Mouse (Mus musculus): ENCODE measurements around the gene Egfr.

Gene Egfr

GRCm38 (mm10) chr11:16783926-16784659 lies 32.1 kb downstream of the Egfr start:
- DNase-seq, result no peak

DNA sequence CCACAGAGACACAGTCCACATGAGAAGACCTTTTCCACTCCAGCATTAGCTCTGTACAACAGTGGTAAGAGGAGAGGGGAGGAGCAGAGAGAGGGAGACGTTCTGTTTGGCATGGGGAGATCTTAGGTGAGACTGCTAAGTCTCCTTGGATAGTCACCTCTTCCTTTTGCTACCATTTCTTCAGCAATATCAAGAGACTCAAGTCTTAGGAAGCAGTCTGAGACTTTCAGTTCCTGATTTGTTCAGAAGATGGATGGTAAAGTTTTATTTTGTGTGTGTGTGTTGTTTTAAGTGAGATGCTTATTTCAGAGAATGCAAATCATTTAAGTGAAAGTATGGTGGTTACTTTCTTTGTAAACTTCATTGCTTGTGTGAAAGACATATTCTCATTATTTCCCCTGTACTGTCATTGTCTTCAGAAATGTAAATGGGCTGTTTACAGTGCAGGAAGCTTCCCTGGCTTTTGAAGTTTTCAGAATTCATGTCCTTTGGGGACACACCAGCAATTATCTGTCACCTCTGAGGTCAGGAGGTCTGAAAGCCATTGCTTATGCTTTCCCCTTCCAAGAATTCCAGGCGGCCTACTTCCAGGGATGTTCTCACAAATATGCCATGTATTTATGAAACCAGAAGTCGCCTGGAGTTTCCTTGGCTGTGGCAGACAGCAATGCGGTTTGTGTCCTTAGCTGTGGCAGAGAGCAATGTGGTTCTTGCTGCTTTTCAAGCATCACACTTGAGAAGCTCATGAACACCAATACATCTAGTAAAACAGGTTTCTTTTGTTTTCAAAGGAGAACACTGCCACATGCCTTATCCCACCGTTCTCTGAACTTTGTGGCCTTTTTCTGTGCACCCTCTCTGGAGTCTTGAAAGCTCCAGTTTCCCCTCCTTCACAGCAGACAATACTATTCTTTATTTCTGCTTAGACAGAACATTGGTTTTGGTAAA lies 40.9 kb downstream of the Egfr start:
- DNase-seq, result no peak

DNA sequence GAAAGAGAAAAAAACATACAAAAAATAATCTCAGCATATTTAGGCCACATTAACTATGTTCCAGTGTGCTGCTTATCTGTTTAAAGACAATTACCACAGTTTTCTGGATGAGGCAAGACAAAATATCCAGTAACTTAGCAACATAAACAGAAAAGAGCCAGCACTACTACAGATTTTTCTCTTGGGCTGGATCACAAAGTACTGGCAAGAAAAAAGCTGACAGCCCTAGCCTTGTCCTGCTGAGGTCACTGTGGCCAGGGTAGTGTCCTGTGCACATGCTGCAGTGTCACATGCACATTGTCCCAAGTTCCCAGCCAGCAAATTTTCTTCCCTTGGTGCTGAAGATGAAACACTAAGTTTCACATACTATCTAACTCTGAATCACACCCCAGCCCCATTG lies 43.0 kb downstream of the Egfr start:
- no peak for DNase-seq

DNA sequence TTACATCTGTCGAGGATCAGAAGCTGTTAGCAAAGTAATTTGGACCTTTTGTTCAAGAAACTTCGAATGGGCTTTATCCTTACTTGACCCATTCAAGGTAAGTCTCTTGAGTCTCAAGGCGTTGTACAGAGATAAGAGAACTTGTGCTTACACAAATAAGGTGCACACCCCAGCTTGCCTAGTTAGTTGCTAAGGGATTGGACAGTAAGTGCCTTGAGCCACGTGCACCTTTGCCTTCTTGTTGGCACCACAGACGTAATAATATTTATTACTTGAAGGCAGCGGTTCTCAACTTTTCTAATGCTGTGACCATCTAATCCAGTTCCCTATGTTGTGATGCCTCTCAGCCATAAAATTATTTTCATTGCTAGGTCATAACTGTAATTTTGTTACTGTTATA lies 43.5 kb downstream of the Egfr start:
- no peak for DNase-seq

- DNase-seq, result no peak
These were observed 45.5 kb downstream of the Egfr start for GRCm38 (mm10) chr11:16797456-16797855.

DNA sequence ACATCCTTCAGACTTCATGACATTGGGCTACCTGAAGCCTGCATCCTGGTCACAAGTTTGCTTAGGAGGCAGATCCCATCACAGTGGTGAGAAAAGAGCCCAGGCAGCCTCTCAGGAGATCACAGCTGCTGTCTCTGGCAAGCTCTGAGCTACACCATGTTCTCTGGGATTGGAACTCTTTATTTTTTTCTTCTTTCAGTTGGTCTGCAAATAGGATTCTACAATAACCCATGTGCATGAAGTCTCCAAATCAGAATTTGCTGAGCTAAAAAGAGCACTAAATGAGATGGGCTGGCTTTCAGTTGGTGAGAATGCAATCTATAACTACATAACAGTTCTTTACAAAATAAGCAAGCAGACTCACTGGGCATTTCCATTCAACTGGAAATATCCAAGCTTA lies 46.1 kb downstream of the Egfr start:
- no peak for DNase-seq

- no peak for DNase-seq
These were observed 48.5 kb downstream of the Egfr start for GRCm38 (mm10) chr11:16800507-16800906.

GRCm38 (mm10) chr11:16802668-16803067 lies 50.7 kb downstream of the Egfr start:
- DNase-seq, result no peak

GRCm38 (mm10) chr11:16804016-16804415 lies 52.0 kb downstream of the Egfr start:
- no peak for DNase-seq

DNA sequence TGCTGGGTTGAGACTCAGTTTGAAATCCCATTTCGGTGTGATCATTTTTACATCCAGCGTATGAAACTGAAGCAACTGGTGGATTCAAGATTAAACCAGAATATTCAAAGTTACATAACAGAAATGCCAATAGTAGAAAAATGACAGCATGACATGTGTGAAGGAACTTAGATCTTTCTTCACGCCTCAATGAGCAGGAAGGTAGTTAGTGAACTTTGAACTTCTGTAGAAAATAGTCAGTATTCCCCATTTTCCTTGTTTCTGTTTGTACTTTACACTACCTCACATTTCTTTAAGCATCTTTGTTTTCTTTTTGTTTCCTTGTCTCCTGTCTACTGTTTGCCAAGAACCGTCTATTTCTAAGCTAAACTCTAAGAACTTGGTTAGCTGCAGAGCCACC lies 53.9 kb downstream of the Egfr start:
- no peak for DNase-seq

- DNase-seq, result no peak
These were observed 57.4 kb downstream of the Egfr start for GRCm38 (mm10) chr11:16809161-16809967.

DNA sequence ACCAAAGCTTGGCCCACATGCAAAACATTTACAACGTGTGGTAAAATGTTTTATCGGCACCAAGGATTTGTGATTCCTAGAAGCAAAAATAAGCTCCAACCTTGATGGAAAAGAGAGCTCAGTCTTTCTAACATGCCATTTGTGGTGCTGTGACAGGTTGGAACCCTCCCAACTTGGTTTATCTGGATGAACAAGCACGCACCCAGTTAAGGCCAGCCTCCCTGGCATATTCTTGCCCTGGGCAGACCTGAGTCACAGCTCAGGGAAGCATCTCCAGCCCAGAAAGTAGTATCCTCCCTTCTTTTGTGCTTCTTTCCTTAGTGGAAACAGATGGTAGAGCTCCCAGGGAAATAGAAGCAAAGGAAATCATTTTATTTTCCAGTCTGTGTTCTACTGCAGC lies 58.1 kb downstream of the Egfr start:
- no peak for DNase-seq

GRCm38 (mm10) chr11:16813298-16813697 lies 61.3 kb downstream of the Egfr start:
- DNase-seq, result no peak

DNA sequence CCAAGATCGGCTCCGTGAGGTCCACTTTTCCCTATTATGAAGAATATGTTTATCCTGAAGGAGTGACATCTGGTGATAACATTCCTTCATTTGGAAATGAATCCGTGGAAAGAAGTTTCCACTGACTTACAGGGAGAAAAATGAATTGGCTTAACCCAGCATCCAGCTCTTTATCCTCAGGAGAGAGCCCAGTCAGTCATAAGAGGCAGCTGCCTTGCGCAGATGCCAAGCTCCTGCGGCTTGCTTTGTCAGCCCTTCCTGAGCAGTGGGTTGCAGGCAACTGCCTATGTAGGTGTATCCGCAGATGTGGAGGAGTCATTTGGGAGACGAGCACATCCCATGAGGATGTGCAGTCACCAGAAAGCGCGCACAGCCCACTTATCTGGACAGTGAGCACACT lies 64.4 kb downstream of the Egfr start:
- no peak for DNase-seq

GRCm38 (mm10) chr11:16817336-16818034 lies 65.5 kb downstream of the Egfr start:
- no peak for DNase-seq

DNA sequence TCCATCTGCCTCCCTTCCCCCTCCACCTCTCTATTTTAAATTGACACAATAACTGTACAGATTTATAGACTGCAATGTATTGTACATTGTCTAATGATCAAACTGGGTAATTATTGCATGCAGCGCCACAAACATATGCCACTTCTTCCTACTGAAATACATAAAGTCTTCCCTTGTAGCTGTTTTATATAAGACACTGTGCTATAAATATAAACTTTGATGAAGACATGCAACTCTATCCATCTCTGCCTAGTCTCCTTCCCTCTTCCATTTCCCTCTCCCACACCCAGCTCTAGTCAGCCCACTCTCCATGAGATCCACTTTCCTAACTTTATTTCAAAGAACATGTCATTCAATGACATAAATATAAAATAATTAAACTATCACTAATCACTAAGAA lies 67.4 kb downstream of the Egfr start:
- no peak for DNase-seq

DNA sequence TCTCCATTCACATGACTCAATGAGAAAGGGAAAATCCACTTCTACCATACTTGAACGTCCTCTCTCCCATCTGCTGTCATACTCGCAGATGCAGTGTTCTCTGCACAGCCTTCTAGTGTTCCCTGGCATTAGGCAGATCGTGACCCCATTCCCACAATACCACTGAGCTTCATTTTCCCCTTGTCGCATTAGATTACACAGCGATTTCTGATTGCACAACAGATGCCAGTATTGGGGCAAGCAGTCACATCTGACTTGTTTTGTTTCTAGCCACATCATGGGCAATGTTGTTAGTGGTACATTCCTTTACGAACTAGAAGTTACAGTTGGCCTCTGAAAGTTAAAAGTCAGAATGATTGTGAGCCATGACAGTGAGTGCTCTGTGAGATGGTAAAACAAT lies 68.1 kb downstream of the Egfr start:
- DNase-seq, result no peak

DNA sequence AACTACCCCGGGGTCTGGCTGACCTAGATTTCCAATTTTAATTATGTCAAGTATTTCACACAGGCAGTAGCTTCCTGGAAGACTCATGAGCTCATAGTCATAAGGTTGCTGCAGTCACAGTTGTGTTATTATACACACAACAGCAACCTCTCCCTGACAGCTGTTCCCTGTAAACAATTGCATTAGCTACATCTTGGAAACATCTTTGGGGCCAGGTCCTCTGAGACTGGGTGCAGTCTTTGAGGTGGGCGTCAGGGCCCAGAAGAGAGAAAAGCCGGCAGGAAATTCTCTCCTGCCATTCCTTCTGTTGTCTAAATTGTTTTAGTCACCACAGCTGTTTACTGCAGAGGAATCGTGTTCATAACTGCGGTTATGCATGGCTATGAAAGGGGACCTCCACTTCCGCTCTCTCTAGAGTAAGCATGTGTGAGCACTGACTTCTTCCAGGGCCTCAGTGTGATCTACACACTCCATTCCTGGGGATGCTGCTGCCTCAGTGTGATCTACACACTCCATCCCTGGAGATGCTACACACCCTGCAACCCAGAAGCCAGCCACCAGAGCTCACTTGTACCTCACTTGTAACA lies 69.8 kb downstream of the Egfr start:
- DNase-seq, result no peak

- no peak for DNase-seq
These were observed 72.0 kb downstream of the Egfr start for GRCm38 (mm10) chr11:16823830-16824545.

- DNase-seq, result no peak
These were observed 77.5 kb downstream of the Egfr start for GRCm38 (mm10) chr11:16829468-16829867.

DNA sequence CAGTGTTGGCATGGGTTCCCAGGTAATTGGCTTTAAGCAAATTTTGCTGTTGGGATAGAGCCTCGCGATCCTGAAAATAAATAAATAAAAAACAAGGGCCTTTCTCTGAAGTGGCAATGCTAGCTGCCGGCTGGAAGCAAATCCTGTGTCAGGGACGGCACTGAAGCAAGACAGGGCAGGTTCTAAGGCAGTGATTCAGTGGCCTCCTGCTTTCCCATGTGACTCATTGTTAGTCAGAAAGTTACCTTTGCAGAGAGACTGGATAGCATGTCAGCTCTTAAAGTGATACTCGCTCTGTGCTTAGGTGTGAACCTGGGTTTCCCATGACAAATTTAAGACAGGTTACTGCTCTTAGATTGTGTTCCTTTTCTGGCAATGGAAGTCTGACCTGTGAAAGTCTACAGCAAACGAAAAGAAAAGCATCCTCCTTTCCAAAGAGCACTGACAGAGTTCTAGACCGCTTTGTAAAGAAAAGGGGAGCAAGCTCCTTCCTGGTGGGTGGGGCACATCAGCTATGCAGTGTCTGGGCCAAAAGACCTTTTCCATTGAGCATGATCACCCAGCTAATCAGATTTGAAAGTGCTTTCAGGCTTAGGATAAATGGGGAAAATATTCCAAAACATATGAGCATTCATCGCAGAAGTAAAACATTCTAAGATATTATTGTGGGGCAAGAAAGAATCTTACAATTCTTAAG lies 78.7 kb downstream of the Egfr start:
- DNase-seq, result no peak
